Mouse (Mus musculus) right cerebral cortex, adult 2 months (tissue): ENCODE measurements around the gene Ccdc81.
A peak's percentile ranks its signal among the peaks of the same experiment; 100 is the strongest.

Experiments used
- DNase-seq, 2 experiments: peaks; one replicate each; pipeline ENCODE4 v3.0.0; 2021 to 2022; ENCODE audit warnings: low spot score in 2 of 2

The Ccdc81 gene

DNA sequence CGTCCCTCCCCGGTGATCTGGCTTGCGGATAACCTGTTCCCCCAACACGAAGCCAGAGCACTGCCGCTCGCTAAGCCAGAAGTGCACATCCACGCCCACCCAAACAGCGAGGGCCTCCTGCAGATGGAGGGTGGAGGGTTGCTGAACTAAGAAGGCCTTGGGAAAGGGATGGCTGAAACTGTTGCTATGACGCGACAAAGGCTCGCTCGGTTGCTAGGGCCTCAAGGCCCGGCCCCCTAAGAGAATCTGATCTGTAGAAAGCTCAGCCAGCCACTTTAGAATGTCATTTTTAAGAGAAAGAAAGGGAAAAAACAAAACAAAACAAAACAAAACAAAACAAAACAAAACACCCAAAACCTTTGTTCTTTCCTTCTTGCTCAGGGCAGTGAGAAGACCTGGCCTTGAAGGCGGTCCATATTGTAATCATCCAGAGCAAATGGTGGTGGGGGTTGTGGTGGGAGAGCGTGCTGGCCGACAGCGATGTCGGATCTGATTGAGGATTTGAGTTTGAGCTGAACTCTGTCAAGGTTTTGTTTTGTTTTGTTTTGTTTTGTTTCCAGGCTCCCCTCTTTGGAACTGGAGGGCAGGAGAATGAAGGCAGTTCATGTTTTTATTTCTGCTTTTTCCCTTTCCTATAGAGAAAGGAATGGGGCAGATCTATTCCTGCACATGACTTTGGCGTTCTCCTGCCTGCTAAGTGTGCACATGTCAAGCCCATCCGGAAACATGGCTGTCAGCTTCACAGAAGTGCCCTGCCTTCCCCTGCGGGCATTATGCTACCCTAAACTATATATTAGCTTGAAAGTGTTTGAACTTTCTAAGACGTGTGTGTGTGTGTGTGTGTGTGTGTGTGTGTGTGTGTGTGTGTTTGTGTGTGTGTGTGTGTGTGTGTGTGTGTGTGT, at the start of gene Ccdc81:
Gene Ccdc81, minus strand, starts transcription at position 188 of the 902 bp plus-strand sequence.
- no peak for DNase-seq

DNA sequence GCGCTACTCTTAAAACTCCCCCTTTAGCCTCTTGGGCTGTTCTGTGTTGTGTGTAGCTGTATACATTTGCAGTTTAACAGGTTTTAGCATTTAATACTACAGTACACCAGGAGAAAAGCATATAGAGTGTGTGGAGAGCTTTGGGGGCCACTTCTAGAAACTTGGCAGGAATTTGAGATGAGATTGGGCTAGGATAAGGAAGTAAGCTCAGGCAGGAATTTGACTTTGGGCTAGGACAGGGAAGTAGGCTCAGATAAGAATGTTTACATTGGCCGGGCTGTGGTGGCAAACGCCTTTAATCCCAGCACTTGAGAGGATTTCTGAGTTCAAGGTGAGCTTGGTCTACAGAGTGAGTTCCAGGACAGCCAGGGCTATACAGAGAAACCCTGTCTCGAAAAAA, 46.0 kb upstream of the Ccdc81 start:
- DNase-seq, result no peak

DNA sequence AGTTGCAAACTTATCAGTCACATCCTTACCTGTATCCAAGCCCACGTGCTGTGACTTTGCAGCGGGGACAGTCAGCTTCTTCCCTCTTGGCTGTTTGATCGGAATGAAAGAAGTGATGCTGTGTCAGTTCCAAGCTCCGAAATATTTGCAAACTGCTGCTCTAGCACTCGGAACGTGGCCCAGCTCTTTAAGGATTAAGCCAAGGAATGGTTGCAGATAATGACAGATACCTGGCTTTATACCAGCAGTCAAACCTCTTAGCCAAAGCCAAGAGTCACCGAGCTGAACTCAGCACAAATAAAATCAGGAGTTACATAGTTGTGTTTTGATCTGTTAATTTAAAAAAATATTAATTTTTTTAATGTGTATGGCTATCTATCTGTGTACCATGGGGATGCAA, 44.6 kb upstream of the Ccdc81 start:
- no peak for DNase-seq

DNA sequence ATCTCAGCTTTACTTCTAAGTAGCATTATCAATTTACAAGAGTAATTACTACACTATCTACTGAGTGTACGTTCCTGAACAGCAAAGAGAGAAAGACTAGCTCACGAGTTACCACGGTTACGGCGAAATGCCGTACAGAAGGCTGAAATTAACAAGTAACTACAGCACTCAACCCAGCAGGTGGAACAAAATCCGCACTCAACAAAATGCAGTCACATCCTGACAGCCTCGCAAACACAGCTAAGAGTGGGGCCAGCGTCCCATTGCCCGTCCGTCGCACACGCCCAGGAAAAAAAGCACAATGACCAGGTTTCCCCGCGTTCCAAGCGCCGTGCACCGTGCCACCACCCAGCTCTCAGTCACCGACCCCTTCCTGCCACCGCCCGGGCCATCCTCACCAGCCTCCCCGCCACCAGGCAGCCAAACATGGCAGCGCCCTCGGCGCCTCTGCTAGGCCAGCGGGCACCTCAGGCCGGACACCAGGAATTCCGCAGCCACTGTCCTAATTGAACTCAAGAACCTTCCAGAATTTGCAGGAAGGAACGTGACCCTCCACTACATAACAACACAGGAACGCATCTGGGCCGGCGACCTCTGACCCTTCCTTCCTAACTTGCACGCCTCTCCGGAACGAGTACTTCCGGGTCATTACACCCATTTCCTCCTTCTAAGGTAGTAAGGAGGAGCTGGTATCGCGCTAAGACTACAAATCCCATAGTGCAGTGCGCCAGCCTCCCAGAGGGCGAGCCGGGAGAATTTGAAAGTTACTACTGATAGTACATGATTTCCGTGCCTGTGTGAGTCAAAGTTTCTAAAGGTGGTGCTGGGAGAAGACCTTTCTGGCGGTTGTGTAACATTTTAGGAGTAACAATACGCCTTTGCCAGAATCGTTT, 37.4 kb upstream of the Ccdc81 start, which contains the start of gene Hikeshi:
Gene Hikeshi, minus strand, starts transcription at position 634 of the 893 bp plus-strand sequence.
- DNase-seq, result peak; percentile 95

DNA sequence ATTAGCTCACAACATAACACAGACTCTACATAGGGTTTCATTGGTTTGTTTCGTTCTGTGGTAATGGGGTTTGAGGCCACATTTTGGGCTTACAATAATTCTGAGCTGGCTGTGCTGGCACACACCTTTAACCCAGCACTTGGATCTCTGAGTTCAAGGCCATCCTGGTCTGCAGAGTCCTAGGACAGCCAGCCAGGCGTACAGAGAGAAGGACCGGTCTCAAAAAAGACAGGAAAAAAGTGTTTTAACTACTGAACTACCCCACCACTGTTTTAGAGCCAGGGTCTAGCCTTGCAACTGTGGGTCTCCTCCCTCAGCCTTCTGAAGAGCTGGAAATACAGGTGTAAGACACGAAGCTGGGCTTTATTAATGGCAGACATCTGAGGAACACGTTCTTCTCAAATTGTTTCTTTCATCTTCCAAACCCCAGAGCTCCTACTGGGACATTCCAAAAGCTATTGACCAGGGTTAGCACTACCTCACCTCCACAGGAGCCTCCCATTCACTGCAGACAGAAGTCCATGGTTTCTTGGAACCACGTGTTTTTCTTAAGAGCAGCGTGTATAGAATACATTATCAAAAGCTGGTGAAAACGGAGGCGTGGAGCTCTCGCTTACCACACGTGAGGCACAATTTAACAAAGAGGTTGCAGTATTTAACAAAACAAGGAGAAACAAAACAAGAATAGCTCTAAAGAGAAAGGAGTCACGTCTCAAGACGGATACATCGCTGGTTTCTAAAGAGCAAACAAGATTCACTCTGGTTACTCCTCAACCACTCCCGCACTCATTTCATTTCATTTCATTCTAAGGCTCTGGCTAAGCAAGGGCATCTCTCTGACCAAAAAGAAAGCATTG, 36.3 kb upstream of the Ccdc81 start:
- DNase-seq, result peak in 1 of 2 experiments; percentile 11

DNA sequence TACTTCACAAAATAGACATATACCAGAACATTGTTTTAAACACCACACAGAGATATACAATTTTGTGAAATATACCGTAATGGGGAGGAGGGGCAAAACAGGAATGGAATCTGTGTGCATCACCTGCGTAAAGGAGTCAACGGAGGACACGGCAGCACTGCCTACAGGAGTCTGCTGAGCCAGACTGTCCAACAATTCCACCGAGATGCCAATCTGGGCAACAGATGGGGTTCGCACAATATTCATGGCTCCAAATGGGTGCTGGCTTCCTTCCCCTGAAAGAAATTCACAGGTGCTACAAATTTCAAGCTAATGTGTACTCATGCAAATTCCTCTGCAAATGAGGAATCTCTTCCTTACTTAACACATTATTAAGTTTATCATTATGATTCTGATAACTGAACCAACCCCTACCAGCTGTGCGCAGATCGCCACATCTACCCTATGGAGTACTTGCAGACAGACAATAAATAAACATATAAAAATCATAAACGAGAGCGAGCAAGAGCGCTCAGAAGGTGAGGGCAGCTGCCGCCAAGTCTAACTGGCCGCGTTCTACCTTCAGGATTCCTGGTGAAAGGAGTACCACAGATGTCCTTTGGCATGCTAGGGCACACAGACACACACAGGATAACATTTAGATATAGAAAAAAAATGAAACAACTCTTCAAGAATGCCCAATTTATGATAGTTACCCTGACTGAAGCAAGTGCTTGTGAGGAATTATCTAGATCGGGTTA, 20.2 kb upstream of the Ccdc81 start:
- peak; percentile 57 to 64 for DNase-seq

DNA sequence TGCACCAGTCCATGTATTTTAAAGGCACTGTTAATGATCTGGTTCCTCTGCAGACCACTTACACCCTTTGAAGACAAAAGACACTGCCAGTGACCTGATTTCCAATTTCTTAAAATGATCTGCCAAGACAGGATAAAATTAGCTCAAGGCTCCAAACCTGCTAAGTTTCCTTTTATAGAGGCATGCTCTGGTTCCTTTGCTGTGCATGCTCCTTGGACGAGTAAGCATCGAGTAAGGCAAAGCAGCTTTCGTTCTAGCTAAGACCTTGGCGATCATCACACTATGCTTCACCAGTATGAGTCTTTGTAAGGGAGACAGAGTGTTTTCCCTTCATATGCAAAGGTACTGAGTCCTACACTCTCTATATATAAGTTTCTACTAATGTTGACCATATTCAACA, 14.3 kb upstream of the Ccdc81 start:
- peak in 1 of 2 experiments; percentile 14 for DNase-seq

DNA sequence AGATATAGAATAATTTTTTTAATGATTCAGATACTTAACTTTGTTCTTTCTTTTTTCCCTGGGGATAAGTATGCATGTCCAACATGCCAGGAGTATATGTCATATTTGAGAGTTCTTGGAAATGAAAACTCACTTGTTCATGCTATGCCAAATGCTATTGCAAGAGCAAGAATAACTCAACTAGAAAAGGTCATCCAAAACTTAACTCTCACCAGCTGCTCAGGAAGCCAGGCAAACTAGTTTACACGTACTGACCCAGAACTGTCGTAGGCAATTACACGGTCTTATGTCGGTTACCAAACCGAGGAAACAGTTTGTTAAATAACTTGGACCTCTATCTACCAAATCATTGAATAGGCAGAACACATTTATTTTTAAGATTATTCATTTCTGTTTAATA, 13.3 kb upstream of the Ccdc81 start:
- DNase-seq, result no peak

DNA sequence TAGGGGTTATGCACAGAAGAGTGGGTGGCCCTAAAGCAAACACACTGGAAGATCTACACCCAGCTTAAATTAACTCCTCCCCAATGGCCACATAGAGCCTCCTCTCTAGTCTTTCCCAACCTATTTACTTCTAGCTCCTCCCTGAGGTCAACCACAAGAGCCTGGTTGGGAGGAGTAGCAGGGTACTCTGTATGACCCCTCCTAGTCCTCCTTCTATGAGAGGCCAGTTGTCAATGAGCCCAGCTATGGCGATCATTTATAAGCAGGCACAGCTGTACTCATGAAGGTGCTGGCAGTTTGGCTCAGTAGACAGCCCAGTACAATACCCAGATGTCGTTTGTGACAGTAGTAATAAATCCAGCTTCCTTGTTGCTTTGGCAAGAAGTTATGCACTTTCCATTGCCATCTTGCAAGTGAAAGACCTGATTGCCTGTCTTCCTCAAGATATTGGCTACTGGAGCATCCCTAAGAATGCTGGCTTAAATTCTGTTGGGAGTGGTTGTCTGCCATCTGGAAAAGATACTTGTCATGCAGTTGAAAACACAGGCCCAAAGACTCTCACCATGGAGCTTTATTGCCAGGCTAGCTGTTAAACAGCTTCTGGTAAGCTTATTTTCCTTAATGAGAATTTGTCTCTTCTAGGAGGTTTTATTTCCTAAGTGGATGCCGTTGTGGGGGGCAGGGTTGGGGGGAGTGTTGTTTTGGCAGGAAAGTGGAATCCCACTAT, 10.2 kb upstream of the Ccdc81 start:
- DNase-seq, result no peak

DNA sequence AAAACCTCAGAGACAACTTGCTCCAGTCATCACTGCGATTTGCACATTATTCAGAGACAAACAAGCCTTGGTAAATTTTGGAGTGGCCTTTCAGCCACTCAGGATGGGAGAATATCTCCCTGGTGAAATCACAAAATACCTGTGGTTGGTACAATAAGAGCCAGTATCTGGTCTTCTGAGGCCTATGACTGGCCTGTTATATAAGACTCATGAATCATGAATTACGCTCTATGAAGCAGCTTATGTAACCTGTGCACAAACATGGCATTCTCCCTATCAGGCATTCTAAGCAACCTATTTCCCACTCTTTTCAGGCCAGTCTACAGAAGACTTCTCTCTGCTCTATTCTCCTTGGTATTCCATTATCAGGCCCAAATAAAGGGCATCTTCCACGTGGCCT, 8.9 kb upstream of the Ccdc81 start:
- DNase-seq, result no peak

DNA sequence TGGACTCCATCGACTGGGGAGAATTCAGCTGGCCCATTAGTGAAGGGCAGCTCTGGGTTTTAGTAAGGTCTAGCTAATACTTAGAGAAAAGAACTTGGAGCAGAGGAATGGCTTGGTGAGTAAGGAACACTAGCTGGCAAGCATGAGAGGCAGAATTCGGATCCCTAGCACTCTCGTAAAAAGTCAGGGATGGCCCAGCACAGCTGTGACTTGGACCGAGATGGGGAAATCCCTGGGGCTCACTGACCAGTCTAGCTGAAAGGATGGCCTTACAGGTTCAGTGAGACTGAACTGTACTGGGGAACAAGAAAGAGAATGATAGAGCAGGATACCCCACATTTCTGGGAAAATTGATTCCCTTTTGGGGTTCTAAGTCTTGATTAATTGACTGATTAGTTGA, 6.3 kb upstream of the Ccdc81 start:
- DNase-seq, result no peak

DNA sequence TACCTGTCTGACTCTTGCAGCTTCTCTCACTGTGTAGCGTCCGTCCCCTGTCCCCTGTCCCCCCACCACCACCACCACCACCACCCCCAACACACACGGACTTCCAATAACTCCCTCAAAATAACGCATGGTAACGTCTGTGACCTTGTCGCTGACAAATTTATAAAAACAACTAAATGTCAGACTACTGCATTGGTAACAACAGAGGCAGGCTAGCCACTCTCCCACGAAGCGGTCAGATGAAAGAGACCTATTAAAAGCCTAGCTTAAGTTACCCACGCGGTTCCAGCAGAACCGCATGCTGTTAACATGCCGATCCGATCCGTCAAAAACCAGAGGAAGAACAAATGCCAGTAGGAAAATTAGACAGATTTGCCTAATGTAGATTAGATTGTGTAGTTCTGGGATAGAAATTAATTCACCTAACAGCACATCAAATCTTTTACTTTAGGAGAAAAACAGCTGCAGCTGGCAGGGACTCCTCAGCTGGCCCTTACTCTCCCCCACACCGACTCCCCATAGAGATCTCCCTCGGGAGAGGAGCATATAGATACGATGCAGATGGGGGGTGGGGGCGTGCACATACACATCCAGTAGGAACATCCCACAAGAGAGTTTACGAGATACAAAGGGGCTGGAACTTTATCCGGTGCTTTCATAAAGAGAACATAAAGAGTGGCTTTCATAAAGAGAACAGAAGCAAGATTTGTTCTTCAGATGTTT, 5.6 kb upstream of the Ccdc81 start:
- DNase-seq, result no peak

DNA sequence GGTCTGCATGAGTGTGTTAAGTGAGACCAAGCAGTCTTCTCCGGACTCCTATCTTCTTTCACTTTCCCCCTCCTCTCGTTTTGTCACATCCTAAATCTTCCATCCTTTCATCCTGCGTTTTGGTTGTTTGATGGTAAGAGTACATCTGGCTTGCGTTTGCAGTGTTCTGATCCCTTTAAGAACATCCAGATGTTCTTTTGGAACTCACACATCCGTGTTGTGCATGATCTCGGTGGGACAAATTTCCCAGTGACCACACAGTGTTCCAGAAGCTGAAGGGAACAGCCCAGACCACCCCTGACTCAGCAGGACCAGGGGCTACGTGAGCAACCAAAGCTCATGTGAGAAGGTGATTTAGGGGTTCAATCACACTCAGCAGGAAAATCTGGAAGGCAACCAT, 5.0 kb upstream of the Ccdc81 start:
- DNase-seq, result no peak

DNA sequence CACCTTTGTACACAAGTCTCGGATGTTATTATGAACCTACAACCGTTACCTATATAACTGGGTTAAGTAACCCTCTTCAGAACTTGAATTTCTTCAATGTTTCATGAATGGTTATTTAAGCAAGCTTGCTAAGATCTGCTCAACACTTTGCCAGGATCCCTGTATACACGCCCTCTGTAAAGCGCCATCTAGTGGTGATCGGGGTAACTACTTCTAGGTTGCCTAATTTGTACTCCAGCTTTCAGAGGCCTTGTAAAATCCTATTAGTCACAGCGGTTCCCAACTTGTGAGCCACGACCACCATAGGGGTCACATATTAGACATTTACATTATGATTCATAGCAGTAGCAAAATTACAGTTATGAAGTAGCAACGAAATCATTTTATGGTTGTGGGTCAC, 4.5 kb upstream of the Ccdc81 start:
- DNase-seq, result peak; percentile 82 to 86

DNA sequence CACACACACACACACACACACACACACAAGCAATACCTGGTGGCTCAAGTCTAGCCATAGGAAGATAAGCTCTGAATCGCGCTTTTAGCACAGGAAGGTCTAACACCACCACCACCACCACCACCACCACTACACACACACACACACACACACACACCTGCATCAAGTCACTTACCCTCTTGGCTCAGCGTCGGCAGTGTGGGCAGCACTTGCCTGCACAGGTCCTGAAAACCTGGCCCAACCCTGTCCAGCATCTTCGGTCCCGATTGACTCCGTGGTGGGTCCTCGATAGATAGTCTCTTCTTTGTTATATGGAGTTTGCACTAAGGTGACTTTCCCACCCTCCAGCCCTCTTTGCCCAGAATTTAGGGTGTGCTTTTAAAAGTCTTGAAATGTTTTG, 422 bp downstream of the Ccdc81 start:
- no peak for DNase-seq

DNA sequence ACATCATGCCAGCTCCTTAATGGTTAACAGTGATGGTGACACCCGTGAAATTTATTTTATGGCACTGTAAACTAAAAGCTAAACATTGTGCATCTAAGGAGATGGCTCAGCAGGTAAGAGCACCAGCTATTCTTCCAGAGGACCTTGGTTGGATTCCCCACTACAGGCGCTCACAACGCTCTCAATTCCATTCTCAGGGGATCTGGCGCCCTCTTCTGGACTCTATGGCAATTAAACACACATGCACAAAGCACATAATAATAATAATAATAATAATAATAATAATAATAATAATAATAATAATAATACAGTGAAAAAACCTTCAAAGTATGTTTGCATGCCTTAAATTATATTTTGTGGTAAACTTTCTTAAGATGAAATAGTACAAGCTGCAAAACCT, 11.6 kb downstream of the Ccdc81 start:
- no peak for DNase-seq

DNA sequence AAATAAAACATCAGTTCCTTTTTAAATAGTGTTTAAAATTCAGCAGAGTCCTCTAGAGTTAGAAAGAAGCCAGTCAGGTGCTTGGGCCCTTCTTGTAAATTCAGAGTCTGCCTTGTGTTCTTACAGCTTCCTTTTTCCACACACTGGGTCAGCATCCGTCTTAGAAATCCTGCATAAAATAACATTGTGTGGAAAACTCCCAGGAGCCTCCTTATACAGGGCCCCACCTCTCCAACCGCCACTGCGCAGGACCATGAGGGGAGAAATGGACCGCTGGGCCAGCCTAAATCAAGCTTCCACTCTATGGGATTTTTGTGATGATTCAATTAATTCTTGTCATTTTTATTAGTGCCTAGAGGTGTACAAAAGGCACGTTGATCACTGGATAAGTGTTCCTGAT, 12.0 kb downstream of the Ccdc81 start:
- DNase-seq, result no peak

DNA sequence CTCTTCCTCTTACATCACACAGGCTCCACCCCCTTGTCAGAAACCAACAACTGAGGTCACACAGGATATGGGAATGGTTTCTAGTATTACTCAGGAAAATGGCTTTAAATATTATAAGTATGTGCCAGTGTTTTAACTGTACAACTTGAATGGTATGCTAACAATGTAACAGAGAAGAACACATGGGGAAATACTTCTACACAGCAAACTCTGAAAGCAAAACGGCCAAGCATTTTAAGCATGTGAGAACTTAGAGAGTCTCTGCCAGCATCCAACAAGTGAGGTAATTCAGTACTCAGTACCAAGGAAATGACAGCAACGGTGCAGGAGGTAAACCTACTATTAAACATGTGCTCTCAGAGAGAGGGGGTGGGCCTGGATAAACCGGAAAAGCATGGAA, 18.9 kb downstream of the Ccdc81 start:
- no peak for DNase-seq

DNA sequence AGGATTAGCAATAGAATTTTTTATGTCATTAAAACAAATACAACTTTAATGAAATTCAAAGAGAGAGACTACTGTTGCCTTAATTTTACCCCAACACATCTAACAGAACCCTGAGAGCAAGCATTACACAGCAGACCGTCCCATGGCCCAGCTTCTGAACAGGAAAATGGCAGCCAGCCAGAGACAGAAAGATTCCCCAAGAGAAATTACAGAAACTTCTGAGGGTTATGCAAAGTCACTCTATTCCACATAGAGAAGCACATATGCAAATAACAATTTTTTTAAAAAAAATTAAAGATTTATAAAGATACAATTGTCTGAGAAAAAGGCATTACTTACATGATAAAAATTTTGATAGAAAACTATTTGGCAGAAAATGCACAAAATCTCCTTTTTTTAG, 23.7 kb downstream of the Ccdc81 start:
- DNase-seq, result no peak

DNA sequence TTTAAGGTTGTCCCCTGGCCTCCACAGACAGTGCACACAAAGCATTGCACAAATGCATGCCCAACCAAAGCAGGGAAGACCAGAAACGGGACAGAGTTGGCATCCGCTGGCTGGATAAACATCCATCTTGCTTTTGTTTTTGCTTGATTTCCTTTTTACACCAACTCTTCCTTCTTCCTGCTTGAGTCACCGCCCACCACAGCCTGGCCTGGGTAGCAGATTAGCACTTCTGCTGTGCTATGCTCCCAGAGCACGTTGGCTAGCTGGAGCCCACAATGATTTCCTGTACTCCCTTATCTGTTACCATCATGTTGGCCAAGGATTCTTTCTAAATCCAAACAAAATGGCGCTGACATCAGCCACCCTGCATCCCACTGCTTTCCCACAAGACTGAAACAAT, 36.2 kb downstream of the Ccdc81 start:
- DNase-seq, result no peak
